Mouse (Mus musculus): ENCODE data around the gene Hoxa6.

DNA sequence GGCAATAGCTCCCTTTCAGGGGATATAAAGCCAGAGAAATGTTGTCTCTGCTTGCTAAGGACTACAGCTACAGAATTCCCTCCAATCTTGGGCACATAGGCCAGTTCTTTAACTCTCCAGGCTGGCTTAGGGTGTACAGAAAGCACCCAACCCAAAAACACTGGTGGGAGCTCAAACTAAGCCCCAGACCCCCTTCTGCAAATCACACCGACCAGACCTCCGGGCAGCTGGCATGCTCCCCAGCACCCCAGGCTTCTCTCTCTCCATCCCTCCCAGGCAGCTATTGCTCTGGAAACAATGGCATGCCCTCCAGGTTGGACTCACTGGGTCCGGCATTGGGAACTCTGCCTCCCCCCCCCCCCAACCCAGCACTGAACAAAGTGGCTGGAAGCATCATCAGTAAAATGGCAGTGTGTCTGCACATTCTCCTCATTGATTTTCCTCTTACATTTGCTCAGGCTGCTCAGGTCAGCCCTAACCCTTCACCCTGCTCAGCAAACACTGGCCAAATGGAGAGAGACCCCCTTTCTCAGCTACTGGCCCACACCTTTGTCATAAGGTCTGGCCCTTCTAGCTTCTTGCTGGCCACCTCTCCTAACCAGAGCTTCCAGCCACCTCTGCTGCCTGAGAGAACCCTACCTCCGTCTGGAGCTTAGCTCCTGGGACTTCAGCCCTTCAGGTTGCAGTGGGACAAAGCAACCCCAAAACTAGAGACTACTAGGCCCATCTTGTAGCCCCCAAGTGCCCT lies 29.4 kb downstream of the Hoxa6 start:
- no peak for TF ChIP-seq POLR2A (IDR thresholded peaks at IDR 0.05; ENCODE audit: low read depth, low read length)
- no peak for TF ChIP-seq CTCF (IDR thresholded peaks at IDR 0.05; ENCODE audit: extremely low read depth, insufficient read length, insufficient replicate concordance, low read depth, low read length)
